Mouse (Mus musculus) G1E (cell line): Measurements from ENCODE around the gene Arf3.

ENCODE experiments used
- CTCF ChIP-seq: IDR thresholded peaks from 2 replicates; pipeline ENCODE4 v1.5.1; 2012; ENCODE audit warnings: low read depth, low read length, inconsistent platforms, mixed read lengths
- GATA1 ChIP-seq: IDR thresholded peaks from 2 replicates; pipeline ENCODE4 v1.6.1; 2012; ENCODE audit warnings: borderline replicate concordance, low read length, inconsistent platforms, mixed read lengths
- POLR2AphosphoS5 ChIP-seq: IDR thresholded peaks from 2 replicates; pipeline ENCODE4 v1.6.1; 2012; ENCODE audit warnings: low read depth, low read length, inconsistent platforms; ENCODE audit not compliant: insufficient replicate concordance
- TAL1 ChIP-seq: conservative IDR thresholded peaks from 2 replicates; pipeline ENCODE4 v1.6.1; 2012; ENCODE audit warnings: low read depth, low read length, inconsistent platforms, mixed read lengths

DNA sequence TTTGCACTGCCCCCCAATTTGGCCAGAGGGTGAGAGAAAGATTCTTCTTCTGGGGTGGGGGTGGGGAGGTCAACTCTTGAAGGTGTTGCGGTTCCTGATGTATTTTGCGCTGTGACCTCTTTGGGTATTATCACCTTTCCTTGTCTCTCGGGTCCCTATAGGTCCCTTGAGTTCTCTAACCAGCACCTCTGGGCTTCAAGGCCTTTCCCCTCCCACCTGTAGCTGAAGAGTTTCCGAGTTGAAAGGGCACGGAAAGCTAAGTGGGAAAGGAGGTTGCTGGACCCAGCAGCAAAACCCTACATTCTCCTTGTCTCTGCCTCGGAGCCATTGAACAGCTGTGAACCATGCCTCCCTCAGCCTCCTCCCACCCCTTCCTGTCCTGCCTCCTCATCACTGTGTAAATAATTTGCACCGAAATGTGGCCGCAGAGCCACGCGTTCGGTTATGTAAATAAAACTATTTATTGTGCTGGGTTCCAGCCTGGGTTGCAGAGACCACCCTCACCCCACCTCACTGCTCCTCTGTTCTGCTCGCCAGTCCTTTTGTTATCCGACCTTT, 30.2 kb upstream of the Arf3 start:
- TF ChIP-seq CTCF (no peak), TAL1 (no peak), GATA1 (no peak), POLR2AphosphoS5 (no peak)
